Mouse (Mus musculus) stomach, embryonic 16.5 days (tissue): ENCODE measurements around the gene 9230102O04Rik. TPM values are rescaled to one million over a fixed set of nuclear protein-coding genes. Genes with fewer than 3 reads are reported as not detected.

Experiments
- ATAC-seq: fragments of 200-750 bp; cut with Nextera tagmentation; 2 replicates; pipeline ENCODE4 v1.8.0; 2017; ENCODE audit warnings: moderate number of reproducible peaks, moderate TSS enrichment; ENCODE audit not compliant: insufficient read depth, low FRiP score
- H3K27ac ChIP-seq: fragments of 300-500 bp; sonication (generic); 2 replicates; pipeline ENCODE4 v1.5.1; 2014; ENCODE audit warnings: low read length
- H3K27me3 ChIP-seq: fragments of 300-500 bp; sonication (generic); 2 replicates; pipeline ENCODE4 v1.6.1; 2014; ENCODE audit warnings: low read length, control low read depth, mixed read lengths; ENCODE audit not compliant: control insufficient read depth, insufficient read depth
- H3K36me3 ChIP-seq: fragments of 300-500 bp; sonication (generic); 2 replicates; pipeline ENCODE4 v1.6.1; 2014; ENCODE audit warnings: low read length; ENCODE audit not compliant: control insufficient read depth, insufficient read depth
- H3K4me1 ChIP-seq: fragments of 300-500 bp; sonication (generic); 2 replicates; pipeline ENCODE4 v1.6.1; 2014; ENCODE audit warnings: low read length, control low read depth, mixed read lengths; ENCODE audit not compliant: control insufficient read depth, insufficient read depth
- H3K4me2 ChIP-seq: fragments of 300-500 bp; sonication (generic); 2 replicates; pipeline ENCODE4 v1.6.1; 2014; ENCODE audit warnings: low read depth, low read length, mixed read lengths
- H3K4me3 ChIP-seq: fragments of 300-500 bp; sonication (generic); replicated peaks from 2 replicates; pipeline ENCODE4 v1.5.1; 2014; ENCODE audit warnings: mild to moderate bottlenecking, low read length
- H3K9ac ChIP-seq: fragments of 300-500 bp; sonication (generic); 2 replicates; pipeline ENCODE4 v1.6.1; 2014; ENCODE audit warnings: low read length
- H3K9me3 ChIP-seq: fragments of 300-500 bp; sonication (generic); replicated peaks from 2 replicates; pipeline ENCODE4 v1.6.1; 2016; ENCODE audit warnings: low read length, control low read depth; ENCODE audit not compliant: control insufficient read depth
- WGBS: fragments of 180-500 bp; shearing (Covaris S2); extraction: QIAGEN DNeasy Blood & Tissue Kit; methylation state at CpG from one replicate; pipeline ENCODE4 v1.1.7; 2014; 5-methylcytosine and 5-hydroxymethylcytosine counted together
- polyA plus RNA-seq: library from polyadenylated mRNA; unstranded; fragments of >200 nt; fragmentation: Nextera tagmentation; extraction: Ambion mirVana; gene quantifications from 2 replicates; pipeline ENCODE4 v1.2.1, GENCODE M21; 2015

The 9230102O04Rik gene
- polyA plus RNA-seq, 1 experiment from 2014 or later = not detected

GRCm38 (mm10) chr2:9876621-9877325, 12.6 kb downstream of the 9230102O04Rik start:
- Histone ChIP-seq H3K4me3 (peak overlapping the region; percentile 60), H3K4me2 (peak overlapping the region; percentile 98), H3K4me1 (peaks cover 13% of the 10 kb centered on the region), H3K27me3 (peaks cover 66% of the 10 kb centered on the region), H3K27ac (no peak overlapping the region), H3K9ac (peak overlapping the region; percentile 55), H3K36me3 (no peaks in the 10 kb centered on the region), H3K9me3 (no peaks in the 10 kb centered on the region)
- WGBS = 9% methylated on average over 31 of the region's 31 CpGs
- ATAC-seq = no peak

- no peak overlapping the region for H3K9ac ChIP-seq
- 0 out of 2 replicates have a peak overlapping the region, but pooled peaks have one; percentile 1 for H3K4me2 ChIP-seq
- H3K4me1 ChIP-seq = peaks cover 7% of the 10 kb centered on the region; the same call in 1 of the 2 replicates
- peaks cover 63% of the 10 kb centered on the region for H3K27me3 ChIP-seq
- 39% methylated on average over 12 of the region's 12 CpGs for WGBS
- peak overlapping the region; percentile 60 for H3K4me3 ChIP-seq
- no peaks in the 10 kb centered on the region for H3K36me3 ChIP-seq
- no peak for ATAC-seq
- H3K27ac ChIP-seq = no peak overlapping the region
- no peaks in the 10 kb centered on the region for H3K9me3 ChIP-seq
These were observed 13.5 kb downstream of the 9230102O04Rik start for GRCm38 (mm10) chr2:9875676-9876357.

GRCm38 (mm10) chr2:9875220-9875619, 14.1 kb downstream of the 9230102O04Rik start:
- H3K4me2 ChIP-seq = no peak overlapping the region
- ATAC-seq = no peak

GRCm38 (mm10) chr2:9874467-9875219, 14.7 kb downstream of the 9230102O04Rik start:
- Histone ChIP-seq H3K27me3 (peaks cover 61% of the 10 kb centered on the region), H3K36me3 (no peaks in the 10 kb centered on the region), H3K4me3 (no peak overlapping the region), H3K9ac (no peak overlapping the region), H3K4me2 (no peak overlapping the region), H3K4me1 (0 out of 2 replicates have a peak, but pooled peaks cover 6% of the 10 kb centered on the region), H3K9me3 (no peaks in the 10 kb centered on the region), H3K27ac (no peak overlapping the region)
- 16% methylated on average over 39 of the region's 39 CpGs for WGBS
- ATAC-seq = no peak

More at GRCm38 (mm10) chr2:9875220-9875619, 14.1 kb downstream of the 9230102O04Rik start:
- Histone ChIP-seq H3K27ac (no peak overlapping the region), H3K4me1 (0 out of 2 replicates have a peak, but pooled peaks cover 6% of the 10 kb centered on the region), H3K27me3 (peaks cover 63% of the 10 kb centered on the region), H3K4me3 (no peak overlapping the region), H3K9me3 (no peaks in the 10 kb centered on the region), H3K36me3 (no peaks in the 10 kb centered on the region), H3K9ac (no peak overlapping the region)
- 16% methylated on average over 4 of the region's 4 CpGs for whole genome bisulfite sequencing

GRCm38 (mm10) chr2:9873757-9874156, 15.6 kb downstream of the 9230102O04Rik start:
- no peak for ATAC-seq
- Histone ChIP-seq H3K27ac (no peak overlapping the region), H3K4me2 (no peak overlapping the region), H3K36me3 (no peaks in the 10 kb centered on the region), H3K4me1 (0 out of 2 replicates have a peak, but pooled peaks cover 6% of the 10 kb centered on the region), H3K27me3 (peaks cover 57% of the 10 kb centered on the region), H3K9me3 (no peaks in the 10 kb centered on the region), H3K9ac (no peak overlapping the region), H3K4me3 (no peak overlapping the region)
- WGBS = 33% methylated on average over 2 of the region's 2 CpGs

- 26% methylated on average over 12 of the region's 12 CpGs for WGBS
- H3K27ac ChIP-seq = no peak overlapping the region
- no peaks in the 10 kb centered on the region for H3K36me3 ChIP-seq
- H3K4me3 ChIP-seq = no peak overlapping the region
- H3K4me2 ChIP-seq = no peak overlapping the region
- H3K4me1 ChIP-seq = 0 out of 2 replicates have a peak, but pooled peaks cover 6% of the 10 kb centered on the region
- H3K9me3 ChIP-seq = no peaks in the 10 kb centered on the region
- no peak for ATAC-seq
- H3K9ac ChIP-seq = no peak overlapping the region
- peaks cover 59% of the 10 kb centered on the region for H3K27me3 ChIP-seq
These were observed 16.7 kb downstream of the 9230102O04Rik start for GRCm38 (mm10) chr2:9872682-9873081.

- Histone ChIP-seq H3K36me3 (no peaks in the 10 kb centered on the region), H3K4me2 (no peak overlapping the region), H3K27ac (no peak overlapping the region), H3K9me3 (no peaks in the 10 kb centered on the region), H3K27me3 (peaks cover 59% of the 10 kb centered on the region), H3K4me3 (no peak overlapping the region), H3K4me1 (no peaks in the 10 kb centered on the region), H3K9ac (no peak overlapping the region)
- no peak for ATAC-seq
- 58% methylated on average over 6 of the region's 6 CpGs for WGBS
These were observed 17.5 kb downstream of the 9230102O04Rik start for GRCm38 (mm10) chr2:9871798-9872197.

- H3K4me3 ChIP-seq = no peak overlapping the region
- no peaks in the 10 kb centered on the region for H3K9me3 ChIP-seq
- peaks cover 53% of the 10 kb centered on the region for H3K27me3 ChIP-seq
- no peaks in the 10 kb centered on the region for H3K4me1 ChIP-seq
- WGBS = 50% methylated on average over 4 of the region's 4 CpGs
- H3K4me2 ChIP-seq = no peak overlapping the region
- ATAC-seq = no peak
- H3K27ac ChIP-seq = no peak overlapping the region
- H3K9ac ChIP-seq = no peak overlapping the region
- H3K36me3 ChIP-seq = no peaks in the 10 kb centered on the region
These were observed 18.1 kb downstream of the 9230102O04Rik start for GRCm38 (mm10) chr2:9871141-9871716.
